Mouse (Mus musculus): ENCODE results near the gene Ssr2. TPM values are rescaled to one million over a fixed set of nuclear protein-coding genes. Genes with fewer than 3 reads are reported as not detected.

Gene Ssr2
- polyA plus RNA-seq, 1 experiment, result 351 TPM

DNA sequence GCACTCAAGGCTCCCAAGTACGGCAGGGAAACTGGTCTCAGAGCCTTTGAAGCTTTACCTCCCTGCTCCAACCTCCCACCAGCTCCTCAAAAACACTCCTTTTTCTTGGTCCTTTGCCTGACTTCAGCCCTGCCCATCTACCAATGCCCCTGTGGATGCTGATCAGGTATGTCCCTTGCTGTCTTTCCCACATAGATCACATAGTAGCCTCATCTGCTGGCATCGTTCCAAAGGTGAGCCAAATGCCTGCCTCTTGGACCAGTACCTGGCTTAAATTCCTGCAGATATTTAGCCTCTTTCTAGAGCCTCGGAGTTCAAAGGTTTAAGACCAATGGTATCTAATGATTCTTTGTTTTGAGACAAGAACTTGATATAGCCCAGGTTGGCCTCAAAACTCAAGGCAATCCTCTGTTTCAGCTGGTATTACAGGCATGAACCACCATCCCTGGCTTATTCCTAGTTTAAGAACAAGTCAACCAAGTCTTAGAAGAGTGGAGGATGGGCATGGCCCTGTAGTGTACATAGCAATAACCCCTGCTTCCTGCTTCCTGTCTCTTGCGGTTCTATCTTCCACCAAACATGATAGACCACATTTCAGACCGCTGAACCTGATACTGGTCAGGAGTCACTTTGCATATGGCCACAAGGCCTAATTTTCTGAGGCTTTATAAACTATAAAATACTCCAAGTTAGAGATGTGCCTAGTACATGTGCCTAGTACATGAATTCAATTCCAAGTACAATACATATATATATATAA lies 31.8 kb upstream of the Ssr2 start:
- no peak for TF ChIP-seq CEBPB (IDR thresholded peaks at IDR 0.05; ENCODE audit: low read depth)
- TF ChIP-seq USF1 (IDR thresholded peaks at IDR 0.05; ENCODE audit: low read depth), result no peak
- no peak for TF ChIP-seq MYOG (IDR thresholded peaks at IDR 0.05; ENCODE audit: control insufficient read depth, extremely low read depth, insufficient read length)
- no peak for TF ChIP-seq MYOD1 (IDR thresholded peaks at IDR 0.05; ENCODE audit: control insufficient read depth, insufficient read length, low read depth)
- no peak for TF ChIP-seq CTCF (IDR thresholded peaks at IDR 0.05; ENCODE audit: control insufficient read depth, insufficient read depth, insufficient read length)
- no peak for TF ChIP-seq FOSL1 (IDR thresholded peaks at IDR 0.05; ENCODE audit: insufficient read depth, low read length, poor library complexity, severe bottlenecking)

GRCm38 (mm10) chr3:88544514-88544913 lies 31.2 kb upstream of the Ssr2 start:
- TF ChIP-seq MAX (IDR thresholded peaks at IDR 0.05) (no peak), CTCF (IDR thresholded peaks at IDR 0.05; ENCODE audit: control insufficient read depth, insufficient read depth, insufficient read length) (peak; percentile 14)
- peaks cover 5% of the 10 kb centered on the region for H3K36me3 ChIP-seq (ENCODE audit: control insufficient read depth, insufficient read depth)
- no peak overlapping the region for H3ac ChIP-seq (ENCODE audit: control insufficient read depth, insufficient read length, low read depth)
- H3K27me3 ChIP-seq (ENCODE audit: control insufficient read depth, insufficient read depth, insufficient read length), result no peaks in the 10 kb centered on the region
- H3K4me3 ChIP-seq (ENCODE audit: insufficient read depth, poor library complexity, severe bottlenecking), result no peak overlapping the region
- no peaks in the 10 kb centered on the region for H3K79me2 ChIP-seq (ENCODE audit: control insufficient read depth, insufficient read depth)
- no peaks in the 10 kb centered on the region for H3K79me3 ChIP-seq (ENCODE audit: low read depth)

More for the DNA sequence above, 31.8 kb upstream of the Ssr2 start:
- Histone ChIP-seq H3K4me3 (ENCODE audit: insufficient read depth, poor library complexity, severe bottlenecking) (no peak overlapping the region), H3K27me3 (ENCODE audit: control insufficient read depth, insufficient read depth, insufficient read length) (no peaks in the 10 kb centered on the region), H3K79me2 (ENCODE audit: control insufficient read depth, insufficient read depth) (no peaks in the 10 kb centered on the region), H3K36me3 (ENCODE audit: control insufficient read depth, insufficient read depth) (peaks cover 5% of the 10 kb centered on the region), H3K79me3 (ENCODE audit: low read depth) (no peaks in the 10 kb centered on the region), H3ac (ENCODE audit: control insufficient read depth, insufficient read length, low read depth) (no peak overlapping the region)

DNA sequence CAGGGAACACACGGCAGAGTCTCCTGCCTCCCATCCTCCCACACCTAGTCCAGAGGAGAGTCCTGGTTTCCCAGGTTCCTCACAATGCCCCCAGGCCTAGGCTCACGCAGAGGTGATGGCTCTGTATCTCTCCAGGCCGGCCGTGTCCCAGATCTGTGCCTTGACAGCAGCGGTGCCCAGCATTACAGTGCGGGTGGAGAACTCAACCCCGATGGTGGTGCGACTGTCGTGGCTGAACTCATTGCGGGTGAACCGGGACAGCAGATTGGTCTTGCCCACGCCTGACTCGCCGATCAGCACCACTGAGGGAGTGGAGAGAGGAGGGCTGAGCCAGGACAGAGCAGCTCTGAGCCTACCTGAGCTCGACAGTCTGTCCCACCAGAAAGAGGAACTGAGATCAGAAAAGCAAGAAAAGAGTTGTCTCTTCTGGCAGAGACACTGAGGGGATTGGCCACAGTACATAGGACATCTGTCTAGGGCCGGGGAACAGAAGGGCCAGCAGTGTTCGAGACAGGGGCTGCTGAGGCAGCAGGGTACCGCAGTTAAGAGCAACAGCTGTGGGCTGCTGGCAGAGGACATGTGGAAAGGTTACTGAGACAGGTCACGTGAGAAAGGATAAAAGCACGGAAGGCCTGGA lies 30.6 kb upstream of the Ssr2 start:
- Histone ChIP-seq H3K4me3 (ENCODE audit: insufficient read depth, poor library complexity, severe bottlenecking) (no peak overlapping the region), H3ac (ENCODE audit: control insufficient read depth, insufficient read length, low read depth) (no peak overlapping the region), H3K27me3 (ENCODE audit: control insufficient read depth, insufficient read depth, insufficient read length) (no peaks in the 10 kb centered on the region), H3K79me3 (ENCODE audit: low read depth) (no peaks in the 10 kb centered on the region), H3K36me3 (ENCODE audit: control insufficient read depth, insufficient read depth) (peaks cover 4% of the 10 kb centered on the region), H3K79me2 (ENCODE audit: control insufficient read depth, insufficient read depth) (no peaks in the 10 kb centered on the region)
- no peak for TF ChIP-seq MYOD1 (IDR thresholded peaks at IDR 0.05; ENCODE audit: control insufficient read depth, insufficient read length, low read depth)
- TF ChIP-seq MAX (IDR thresholded peaks at IDR 0.05), result no peak
- TF ChIP-seq FOSL1 (IDR thresholded peaks at IDR 0.05; ENCODE audit: insufficient read depth, low read length, poor library complexity, severe bottlenecking), result no peak
- no peak for TF ChIP-seq CEBPB (IDR thresholded peaks at IDR 0.05; ENCODE audit: low read depth)
- no peak for TF ChIP-seq USF1 (IDR thresholded peaks at IDR 0.05; ENCODE audit: low read depth)
- no peak for TF ChIP-seq MYOG (IDR thresholded peaks at IDR 0.05; ENCODE audit: control insufficient read depth, extremely low read depth, insufficient read length)
- no peak for TF ChIP-seq CTCF (IDR thresholded peaks at IDR 0.05; ENCODE audit: control insufficient read depth, insufficient read depth, insufficient read length)

DNA sequence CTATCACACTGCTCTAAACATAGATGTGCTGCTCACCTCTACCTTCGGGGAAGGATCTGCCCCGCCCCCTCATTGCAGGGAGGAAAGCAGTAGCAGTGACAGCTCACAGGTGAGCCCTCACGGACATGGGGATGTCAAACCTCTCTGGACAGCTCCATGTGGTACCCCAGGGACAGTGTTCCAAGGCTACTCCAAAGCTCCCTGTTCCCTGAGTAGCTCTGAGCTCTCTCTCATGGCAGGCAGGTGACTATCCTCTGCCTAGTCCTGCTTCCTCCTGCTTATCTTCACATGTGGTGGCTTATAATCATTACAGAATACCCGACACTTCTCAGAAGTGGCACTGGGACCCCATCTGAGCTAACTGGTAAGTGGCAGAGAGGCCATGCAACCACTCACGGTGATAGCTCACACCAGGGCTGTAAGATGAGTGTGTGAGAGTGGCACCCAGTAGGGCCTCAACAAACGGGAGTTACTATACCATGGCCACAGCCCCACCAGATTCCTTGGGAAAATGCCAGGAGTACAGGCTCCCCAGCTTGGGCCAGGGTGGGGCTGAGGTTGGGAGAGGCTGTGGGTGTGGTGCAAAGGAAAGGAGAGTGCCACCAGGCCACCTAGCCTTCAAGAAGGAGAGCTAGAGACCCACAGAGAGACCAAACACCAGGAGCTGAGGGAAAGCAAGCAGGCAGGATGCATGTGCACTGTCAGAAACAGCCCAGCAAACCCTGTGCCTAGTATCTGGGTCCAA lies 28.8 kb upstream of the Ssr2 start:
- peaks cover 3% of the 10 kb centered on the region for H3K79me3 ChIP-seq (ENCODE audit: low read depth)
- TF ChIP-seq FOSL1 (IDR thresholded peaks at IDR 0.05; ENCODE audit: insufficient read depth, low read length, poor library complexity, severe bottlenecking) (no peak), USF1 (IDR thresholded peaks at IDR 0.05; ENCODE audit: low read depth) (no peak), CEBPB (IDR thresholded peaks at IDR 0.05; ENCODE audit: low read depth) (no peak), CTCF (IDR thresholded peaks at IDR 0.05; ENCODE audit: control insufficient read depth, insufficient read depth, insufficient read length) (no peak)
- H3K27me3 ChIP-seq (ENCODE audit: control insufficient read depth, insufficient read depth, insufficient read length), result no peaks in the 10 kb centered on the region
- no peaks in the 10 kb centered on the region for H3K36me3 ChIP-seq (ENCODE audit: control insufficient read depth, insufficient read depth)
- H3K4me3 ChIP-seq (ENCODE audit: insufficient read depth, poor library complexity, severe bottlenecking), result no peak overlapping the region
- H3K79me2 ChIP-seq (ENCODE audit: control insufficient read depth, insufficient read depth), result peaks cover 10% of the 10 kb centered on the region
- no peak overlapping the region for H3ac ChIP-seq (ENCODE audit: control insufficient read depth, insufficient read length, low read depth)

GRCm38 (mm10) chr3:88548180-88548917 lies 27.3 kb upstream of the Ssr2 start, which contains the start of gene Rab25:
TSS of gene Rab25 (minus strand) at chr3:88548300.
- TF ChIP-seq CEBPB (IDR thresholded peaks at IDR 0.05; ENCODE audit: low read depth) (no peak), CTCF (IDR thresholded peaks at IDR 0.05; ENCODE audit: control insufficient read depth, insufficient read depth, insufficient read length) (no peak), FOSL1 (IDR thresholded peaks at IDR 0.05; ENCODE audit: insufficient read depth, low read length, poor library complexity, severe bottlenecking) (no peak), MAX (IDR thresholded peaks at IDR 0.05) (no peak), MYOD1 (IDR thresholded peaks at IDR 0.05; ENCODE audit: control insufficient read depth, insufficient read length, low read depth) (no peak), USF1 (IDR thresholded peaks at IDR 0.05; ENCODE audit: low read depth) (no peak), MYOG (IDR thresholded peaks at IDR 0.05; ENCODE audit: control insufficient read depth, extremely low read depth, insufficient read length) (no peak)
- Histone ChIP-seq H3K27me3 (ENCODE audit: control insufficient read depth, insufficient read depth, insufficient read length) (no peaks in the 10 kb centered on the region), H3K36me3 (ENCODE audit: control insufficient read depth, insufficient read depth) (no peaks in the 10 kb centered on the region), H3K79me2 (ENCODE audit: control insufficient read depth, insufficient read depth) (peaks cover 22% of the 10 kb centered on the region), H3K79me3 (ENCODE audit: low read depth) (peaks cover 6% of the 10 kb centered on the region), H3ac (ENCODE audit: control insufficient read depth, insufficient read length, low read depth) (no peak within 1 kb of the TSS), H3K4me3 (ENCODE audit: insufficient read depth, poor library complexity, severe bottlenecking) (no peak within 1 kb of the TSS)
